Mouse (Mus musculus): ENCODE data around the gene Abca7.

The Abca7 gene

GRCm38 (mm10) chr10:79974087-79974486, 22.2 kb upstream of the Abca7 start:
- no peak for DNase-seq (ENCODE audit: low read depth, low spot score)

GRCm38 (mm10) chr10:79974668-79975067, 21.6 kb upstream of the Abca7 start:
- DNase-seq (ENCODE audit: low read depth, low spot score) = no peak

- no peak for DNase-seq (ENCODE audit: low read depth, low spot score)
Observed at GRCm38 (mm10) chr10:79976071-79976721, 20.1 kb upstream of the Abca7 start.

DNA sequence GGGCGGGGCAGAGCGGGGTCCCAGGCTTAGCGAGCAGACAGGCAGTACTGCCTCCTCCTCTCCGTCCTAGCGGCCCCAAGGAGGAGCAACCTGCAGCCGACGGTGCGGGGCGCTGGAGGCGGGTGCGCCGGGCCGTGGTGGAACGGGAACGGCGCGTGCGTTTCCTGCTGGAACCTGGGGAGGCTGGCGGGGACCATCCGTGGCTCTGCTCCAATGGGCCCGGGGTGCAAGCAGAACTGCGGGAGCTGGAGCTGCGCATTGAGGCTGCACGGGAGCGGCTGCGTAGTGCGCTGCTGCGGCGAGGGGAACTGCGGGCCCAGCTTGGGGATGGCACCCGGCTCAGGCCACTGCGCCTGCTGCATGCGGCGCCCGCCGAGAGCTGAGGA, 19.6 kb upstream of the Abca7 start:
- no peak for DNase-seq (ENCODE audit: low read depth, low spot score)

GRCm38 (mm10) chr10:79977324-79977723, 19.0 kb upstream of the Abca7 start:
- no peak for DNase-seq (ENCODE audit: low read depth, low spot score)

GRCm38 (mm10) chr10:79978061-79978460, 18.2 kb upstream of the Abca7 start:
- DNase-seq (ENCODE audit: low read depth, low spot score) = no peak

DNA sequence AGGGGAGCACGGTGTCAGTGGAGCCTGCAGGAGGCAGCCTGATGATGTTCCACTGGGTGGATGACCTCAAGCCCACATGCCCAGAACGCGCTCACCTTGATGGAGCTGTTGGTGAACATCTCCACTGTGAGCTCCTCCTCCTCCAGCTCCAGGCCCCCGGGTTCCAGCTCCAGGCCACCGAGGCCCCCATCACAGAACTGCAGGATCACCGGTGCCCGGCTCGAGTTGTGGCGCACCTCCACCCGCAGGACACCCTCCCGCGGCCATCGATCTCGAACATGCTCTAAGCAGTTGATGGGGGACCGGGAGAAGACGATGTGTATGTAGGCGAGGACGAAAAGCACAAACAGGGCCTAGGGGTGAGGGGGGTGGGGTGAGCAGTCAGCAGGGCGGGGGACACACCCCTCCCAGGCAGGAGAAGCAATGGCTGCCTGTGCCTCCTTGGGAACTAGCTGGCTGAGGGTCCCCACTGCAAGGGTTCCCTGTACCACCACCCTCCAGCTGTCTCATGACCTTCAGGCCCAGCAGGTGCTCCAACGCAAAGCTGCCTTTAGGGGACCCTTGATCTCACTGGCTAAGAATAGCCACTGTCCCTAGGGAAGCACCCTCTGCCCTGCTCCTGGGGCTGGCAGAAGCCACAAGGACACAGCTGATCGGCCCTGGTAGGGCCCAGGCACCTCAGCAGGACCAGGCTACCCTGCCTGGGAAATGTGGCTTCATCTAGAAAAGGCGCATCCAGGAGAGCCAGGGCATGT, 16.7 kb upstream of the Abca7 start:
- DNase-seq (ENCODE audit: low read depth, low spot score) = no peak

GRCm38 (mm10) chr10:79983205-79983604, 13.1 kb upstream of the Abca7 start:
- no peak for DNase-seq (ENCODE audit: low read depth, low spot score)

DNA sequence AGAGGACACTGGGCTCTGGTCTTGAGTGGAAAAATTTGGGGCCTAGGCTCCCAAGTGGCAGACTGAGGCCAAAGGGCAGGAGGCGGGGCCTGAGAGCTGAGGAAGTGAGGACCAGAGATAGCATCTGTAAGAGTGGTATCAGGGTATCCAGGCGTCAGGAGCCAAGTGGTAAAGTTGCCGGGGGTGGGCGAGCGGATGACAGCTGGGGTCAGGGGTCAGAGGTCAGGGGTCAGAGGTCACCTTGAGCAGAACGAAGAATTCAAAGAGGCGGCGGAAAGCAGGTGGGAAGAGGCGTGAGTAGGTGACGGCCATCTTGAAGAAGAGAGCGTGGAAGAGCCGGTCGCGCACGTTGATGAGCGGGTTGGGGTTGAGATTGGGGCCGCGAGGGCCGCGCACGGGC, 12.6 kb upstream of the Abca7 start:
- DNase-seq (ENCODE audit: low read depth, low spot score) = peak; percentile 60

- peak; percentile 82 for DNase-seq (ENCODE audit: low read depth, low spot score)
Observed at GRCm38 (mm10) chr10:79984195-79984816, 12.0 kb upstream of the Abca7 start, which contains the start of gene Tmem259. Gene Tmem259, minus strand, starts transcription at chr10:79984330.

DNA sequence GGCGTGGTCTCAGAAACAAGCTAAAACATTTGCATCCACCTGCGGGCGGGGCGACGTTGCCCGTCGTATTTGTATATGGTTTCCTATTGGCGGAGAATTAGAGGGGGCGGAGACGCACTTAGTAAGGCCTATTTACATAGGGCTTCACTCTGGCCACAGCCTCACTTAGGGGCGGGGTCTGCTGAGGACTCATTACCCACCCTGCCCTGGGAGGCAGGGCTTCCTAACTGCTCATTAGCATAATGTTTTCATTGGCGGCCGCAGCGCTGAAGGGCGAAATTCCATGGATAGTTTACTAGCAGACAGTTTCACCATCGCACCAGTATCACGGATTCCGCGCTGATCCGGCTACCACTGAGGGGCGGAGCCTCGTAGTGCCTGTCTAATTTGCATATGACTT, 11.4 kb upstream of the Abca7 start:
- DNase-seq (ENCODE audit: low read depth, low spot score) = peak; percentile 97

DNA sequence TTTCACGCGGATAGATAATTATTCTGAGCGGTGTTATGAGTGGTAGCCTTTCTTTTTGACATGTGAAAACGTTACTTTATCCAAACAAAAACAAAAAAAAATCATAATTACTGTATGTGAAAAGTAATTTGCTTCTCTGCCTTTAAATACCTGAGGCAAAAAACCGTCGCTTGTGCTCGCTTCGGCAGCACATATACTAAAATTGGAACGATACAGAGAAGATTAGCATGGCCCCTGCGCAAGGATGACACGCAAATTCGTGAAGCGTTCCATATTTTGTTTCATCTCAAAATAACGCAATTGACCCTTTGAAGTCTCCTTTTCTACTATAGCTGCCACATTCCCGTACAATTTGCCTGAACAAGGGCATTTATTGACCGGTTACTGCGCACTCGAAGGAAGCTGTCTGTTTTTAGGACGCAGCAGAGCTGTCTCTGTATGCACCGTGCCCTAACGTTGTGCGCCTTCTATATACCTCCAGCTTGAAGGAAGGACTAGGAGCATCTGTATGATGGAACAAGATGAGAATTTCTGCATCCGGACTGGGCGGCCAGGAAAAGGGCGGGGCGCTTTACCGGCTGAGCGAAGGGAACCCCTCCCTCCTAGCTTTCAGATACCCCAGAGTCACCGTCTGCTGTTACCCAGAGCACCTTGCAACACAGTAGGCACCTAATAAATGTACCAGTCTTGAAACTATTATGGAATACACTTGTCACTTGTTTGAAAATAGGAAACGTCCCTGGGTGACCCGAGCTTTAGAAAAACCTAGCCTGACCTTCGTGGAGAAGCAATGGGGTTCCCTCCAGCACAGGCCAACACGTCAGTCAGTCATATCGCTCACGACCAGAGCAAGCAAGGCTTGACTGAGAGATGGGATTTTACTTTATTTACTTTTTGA, 10.7 kb upstream of the Abca7 start:
- peak; percentile 74 for DNase-seq (ENCODE audit: low read depth, low spot score)

DNA sequence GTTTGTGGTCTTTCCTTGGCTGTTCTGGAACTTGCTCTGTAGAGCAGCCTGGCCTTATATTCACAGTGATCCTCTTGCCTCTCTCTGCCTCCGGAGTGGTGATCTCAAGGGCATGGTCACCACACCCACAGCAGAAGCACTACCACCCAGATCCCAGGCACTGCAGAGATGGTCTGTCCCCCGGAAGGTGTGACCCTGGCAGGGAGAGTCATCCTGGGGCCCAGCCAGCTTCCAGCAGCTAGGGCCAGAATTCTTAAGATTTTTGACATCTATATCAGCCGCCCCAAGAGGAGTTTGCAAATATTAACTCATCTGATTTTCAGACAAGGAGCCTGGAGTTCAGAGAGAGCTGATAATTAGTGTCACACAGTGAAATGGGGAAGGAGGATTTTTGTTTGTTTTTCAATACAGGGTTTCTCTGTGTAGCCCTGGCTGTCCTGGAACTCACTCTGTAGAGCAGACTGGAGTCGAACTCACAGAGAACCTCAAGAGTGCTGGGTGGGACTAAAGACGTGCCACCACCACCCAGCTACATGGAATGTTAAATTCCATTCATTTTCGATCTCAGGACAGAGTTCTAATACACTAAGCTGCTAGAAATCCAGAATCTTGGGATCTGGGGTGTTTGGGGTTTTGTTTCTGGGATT, 9.9 kb upstream of the Abca7 start:
- peak; percentile 54 for DNase-seq (ENCODE audit: low read depth, low spot score)

- peak; percentile 57 for DNase-seq (ENCODE audit: low read depth, low spot score)
Observed at GRCm38 (mm10) chr10:79986963-79987362, 9.3 kb upstream of the Abca7 start.

- DNase-seq (ENCODE audit: low read depth, low spot score) = no peak
Observed at GRCm38 (mm10) chr10:79987771-79988505, 8.4 kb upstream of the Abca7 start.

GRCm38 (mm10) chr10:79988506-79989271, 7.6 kb upstream of the Abca7 start, which contains the start of gene Cnn2:
Gene Cnn2, plus strand, starts transcription at chr10:79988584.
- no peak for DNase-seq (ENCODE audit: low read depth, low spot score)

DNA sequence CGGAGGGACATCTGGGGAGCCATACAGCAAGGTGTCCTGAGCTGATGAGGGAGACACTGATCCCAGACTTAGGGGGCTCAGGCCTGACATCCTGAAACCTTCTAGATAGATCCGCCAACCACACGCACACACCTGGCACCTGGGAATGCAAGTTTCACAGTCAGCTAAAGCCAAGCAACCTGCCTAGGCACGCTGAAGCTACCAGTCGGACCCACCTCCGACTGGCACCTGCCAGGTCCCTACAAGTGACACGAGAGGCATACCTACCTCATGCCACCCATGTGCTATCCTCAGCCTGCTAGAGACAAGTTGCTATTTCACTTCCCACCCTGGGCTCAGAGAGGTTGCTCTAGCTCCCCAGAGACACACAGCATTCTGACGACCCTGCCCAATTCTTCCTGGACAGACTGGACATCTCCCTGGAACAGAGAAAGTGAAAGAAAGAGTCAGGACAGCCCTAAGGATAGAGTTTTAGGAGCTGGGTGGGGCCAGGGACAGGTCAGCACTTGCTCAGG, 7.0 kb upstream of the Abca7 start:
- no peak for DNase-seq (ENCODE audit: low read depth, low spot score)

- DNase-seq (ENCODE audit: low read depth, low spot score) = no peak
Observed at GRCm38 (mm10) chr10:79989870-79990269, 6.4 kb upstream of the Abca7 start.

DNA sequence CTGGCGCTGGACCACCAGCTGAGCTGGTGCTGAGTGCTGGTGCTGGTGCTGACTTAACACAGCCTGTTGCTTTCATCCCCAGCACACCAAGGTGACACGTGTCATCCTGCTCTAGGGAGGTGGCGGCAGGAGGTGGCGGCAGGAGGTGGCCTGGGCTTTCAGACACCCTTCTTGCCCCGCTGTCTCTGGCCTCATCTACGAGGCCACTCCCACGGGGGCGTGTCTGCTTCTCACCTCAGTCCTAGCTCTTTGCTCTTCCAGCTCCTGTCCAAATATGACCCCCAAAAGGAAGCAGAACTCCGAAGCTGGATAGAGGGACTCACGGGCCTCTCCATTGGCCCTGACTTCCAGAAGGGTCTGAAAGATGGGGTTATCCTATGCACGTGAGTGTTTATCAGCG, 5.2 kb upstream of the Abca7 start:
- DNase-seq (ENCODE audit: low read depth, low spot score) = no peak

All from c-Kit-negative CD71-positive TER-119-positive erythroid progenitor cells, embryonic 14.5 days (primary cell).